Mouse (Mus musculus): ENCODE measurements around the gene Lsm6.

DNA sequence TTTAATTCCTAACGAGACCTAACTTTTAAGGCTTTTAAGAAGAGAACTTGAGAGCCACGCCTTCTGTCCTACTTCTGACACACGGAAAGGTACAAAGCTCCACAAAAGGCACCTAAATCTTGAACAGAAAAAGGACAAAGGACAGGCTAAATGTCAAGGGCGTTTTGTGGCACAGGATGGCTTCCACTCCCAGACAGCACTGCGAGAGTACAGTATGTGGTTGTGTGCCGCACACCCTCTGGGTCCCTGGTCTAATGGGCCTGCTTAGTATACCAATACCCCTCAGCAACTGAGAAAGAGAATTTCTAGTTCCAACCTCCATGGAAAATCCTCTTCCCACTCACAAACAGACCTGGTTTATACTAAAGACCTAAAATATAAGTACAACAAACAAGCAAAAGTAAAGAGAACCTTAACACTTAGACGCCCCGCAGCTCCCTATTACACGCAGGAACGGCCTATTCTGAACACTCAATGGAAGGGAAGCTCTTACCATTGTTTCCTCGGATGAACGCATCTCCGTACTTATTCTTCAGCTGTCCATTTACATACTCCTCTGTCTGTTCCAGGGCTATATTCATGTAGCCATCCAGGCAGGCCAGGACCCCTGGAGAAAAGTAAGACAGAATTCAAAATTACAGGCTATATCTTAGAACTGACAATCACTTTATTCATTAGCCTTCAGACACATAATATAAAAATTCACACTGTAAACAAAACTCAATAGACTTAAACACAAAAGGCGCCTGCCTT, 11.3 kb downstream of the Lsm6 start:
- TF ChIP-seq FLI1 (IDR thresholded peaks at IDR 0.05; ENCODE audit: low read length) = no peak
- no peak for TF ChIP-seq GATA1 (IDR thresholded peaks at IDR 0.05; ENCODE audit: borderline replicate concordance, low read length)

Measured in megakaryocyte, embryonic 14.5 days (primary cell).